Mouse (Mus musculus) hindbrain, embryonic 13.5 days (tissue): Measurements from ENCODE around the gene Nfia. TPM values are rescaled to one million over a fixed set of nuclear protein-coding genes. Genes with fewer than 3 reads are reported as not detected.

Experiments used
- polyA plus RNA-seq: library from polyadenylated mRNA; unstranded; fragments of >200 nt; fragmentation: Nextera tagmentation; extraction: Ambion mirVana; gene quantifications from 2 replicates; pipeline ENCODE4 v1.2.1, GENCODE M21; 2015

Gene Nfia
- polyA plus RNA-seq, 1 experiment from 2014 or later: 53.2 TPM

Other genes with a start within 250 kb of the Nfia start
- gene E130114P18Rik, start 5.3 kb downstream of the Nfia start, polyA plus RNA-seq: 34.2 and 37.0 TPM in 2 replicates